Mouse (Mus musculus): ENCODE measurements around the gene Ppp1cc. TPM values are rescaled to one million over a fixed set of nuclear protein-coding genes. Genes with fewer than 3 reads are reported as not detected.

The Ppp1cc gene
- 160 and 183 TPM in 2 replicates for polyA plus RNA-seq (2015; fragmentation: Nextera tagmentation; extraction: Ambion mirVana)

GRCm38 (mm10) chr5:122157827-122158381 lies at the start of gene Ppp1cc:
TSS of gene Ppp1cc (plus strand) at chr5:122158278.

GRCm38 (mm10) chr5:122140723-122141122 lies 17.4 kb upstream of the Ppp1cc start, which contains the start of gene Ccdc63:
TSS of gene Ccdc63 (minus strand) at chr5:122140823.

GRCm38 (mm10) chr5:122206475-122206874 lies 48.4 kb downstream of the Ppp1cc start, which contains the start of gene Hvcn1:
TSS of gene Hvcn1 (plus strand) at chr5:122206804.

Other genes starting within 250 kb of the Ppp1cc start
- gene Cux2, start 108.2 kb upstream of the Ppp1cc start, polyA plus RNA-seq (2015; fragmentation: Nextera tagmentation; extraction: Ambion mirVana): 3.9 and 5.8 TPM in 2 replicates
- gene Myl2, start 57.3 kb upstream of the Ppp1cc start, polyA plus RNA-seq (2015; fragmentation: Nextera tagmentation; extraction: Ambion mirVana): 2.6 and 5.5 TPM in 2 replicates
- gene Ccdc63, start 17.5 kb upstream of the Ppp1cc start, polyA plus RNA-seq (2015; fragmentation: Nextera tagmentation; extraction: Ambion mirVana): 0.22 TPM in 1 of 2 replicates, not detected in the other
- gene Hvcn1, start 48.5 kb downstream of the Ppp1cc start, polyA plus RNA-seq (2015; fragmentation: Nextera tagmentation; extraction: Ambion mirVana): 5.2 and 6.4 TPM in 2 replicates
- 4.9 and 8.2 TPM in 2 replicates for gene Tctn1, start 106.2 kb downstream of the Ppp1cc start, polyA plus RNA-seq (2015; fragmentation: Nextera tagmentation; extraction: Ambion mirVana)
- 9.0 and 16.0 TPM in 2 replicates for gene Pptc7, start 126.1 kb downstream of the Ppp1cc start, polyA plus RNA-seq (2015; fragmentation: Nextera tagmentation; extraction: Ambion mirVana)
- 5.0 and 7.9 TPM in 2 replicates for gene Rad9b, start 196.0 kb downstream of the Ppp1cc start, polyA plus RNA-seq (2015; fragmentation: Nextera tagmentation; extraction: Ambion mirVana)
- gene Vps29, start 196.1 kb downstream of the Ppp1cc start, polyA plus RNA-seq (2015; fragmentation: Nextera tagmentation; extraction: Ambion mirVana): 308 and 434 TPM in 2 replicates
- 48.4 and 67.2 TPM in 2 replicates for gene Gpn3, start 213.6 kb downstream of the Ppp1cc start, polyA plus RNA-seq (2015; fragmentation: Nextera tagmentation; extraction: Ambion mirVana)
- 71.8 and 76.0 TPM in 2 replicates for gene Fam216a, start 214.1 kb downstream of the Ppp1cc start, polyA plus RNA-seq (2015; fragmentation: Nextera tagmentation; extraction: Ambion mirVana)
- gene Arpc3, start 233.6 kb downstream of the Ppp1cc start, polyA plus RNA-seq (2015; fragmentation: Nextera tagmentation; extraction: Ambion mirVana): 144 and 145 TPM in 2 replicates

All from adrenal gland, postnatal 0 days (tissue).